Mouse (Mus musculus): ENCODE results near the gene Kmt2d.
"Not testable (repeated sequence)": the region's sequence is repeated elsewhere in the genome, so short reads cannot be mapped to it uniquely, and the experiment has no call there.

Gene Kmt2d

GRCm38 (mm10) chr15:98833281-98833680 lies 37.7 kb downstream of the Kmt2d start:
- peak in 1 of 2 experiments; percentile 46 for DNase-seq (ENCODE audit: inconsistent age in 2 of 2, low spot score in 1 of 2)

GRCm38 (mm10) chr15:98832161-98833058 lies 38.6 kb downstream of the Kmt2d start:
- peak in 1 of 2 experiments; percentile 58 for DNase-seq (ENCODE audit: inconsistent age in 2 of 2, low spot score in 1 of 2)

- no peak for DNase-seq (ENCODE audit: inconsistent age in 2 of 2, low spot score in 1 of 2)
Observed at GRCm38 (mm10) chr15:98831684-98832035, 39.3 kb downstream of the Kmt2d start.

DNA sequence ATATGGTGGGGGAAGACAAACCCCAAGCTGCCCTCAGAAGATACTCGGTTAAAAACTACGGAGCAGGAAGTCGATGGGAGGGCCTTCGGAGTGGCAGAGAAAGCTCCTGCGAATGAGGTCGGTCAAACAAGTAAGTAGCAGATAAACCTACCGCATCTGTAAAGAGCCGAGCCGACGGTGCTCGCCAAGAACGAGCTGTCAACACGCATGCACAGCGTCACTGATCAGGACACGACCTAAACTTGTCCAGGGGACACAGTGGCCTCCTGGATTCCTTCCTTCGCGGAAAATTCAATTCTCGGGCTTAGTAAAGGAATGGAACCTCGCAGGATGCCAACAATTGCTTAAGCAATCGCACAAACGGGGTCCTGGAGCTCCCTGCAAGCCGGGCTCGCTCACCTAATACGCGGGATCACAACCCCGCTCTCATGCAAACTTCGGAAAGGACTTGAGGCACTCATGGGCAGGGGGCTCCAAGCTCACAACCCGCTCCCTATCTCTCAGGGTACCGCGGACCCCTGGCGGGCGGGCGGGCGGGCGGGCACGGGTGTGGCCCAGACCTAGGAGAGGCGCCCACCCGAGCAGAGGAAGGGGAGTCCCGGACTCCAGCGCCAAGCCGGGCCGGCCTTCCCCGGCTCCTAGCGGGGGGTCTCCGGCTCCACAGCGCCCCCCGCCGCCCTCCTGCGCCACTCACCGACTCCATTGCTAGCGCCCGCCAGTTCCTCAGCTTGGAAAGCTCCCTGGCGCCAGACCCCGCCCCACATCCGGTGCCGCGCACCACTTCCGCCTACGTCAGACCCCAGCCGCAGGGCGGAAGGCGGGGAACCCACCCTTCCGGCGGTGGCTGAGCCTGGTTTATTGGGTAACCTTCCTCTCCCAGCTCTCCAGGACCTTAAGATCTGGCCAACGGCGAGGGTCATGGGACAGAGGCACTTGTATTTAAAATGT lies 40.0 kb downstream of the Kmt2d start, which contains the start of gene Prkag1:
Gene Prkag1 (minus strand): TSS at position 786 of the 948 bp plus-strand sequence.
- DNase-seq (ENCODE audit: inconsistent age in 2 of 2, low spot score in 1 of 2) = peak; percentile 98 to 99

DNA sequence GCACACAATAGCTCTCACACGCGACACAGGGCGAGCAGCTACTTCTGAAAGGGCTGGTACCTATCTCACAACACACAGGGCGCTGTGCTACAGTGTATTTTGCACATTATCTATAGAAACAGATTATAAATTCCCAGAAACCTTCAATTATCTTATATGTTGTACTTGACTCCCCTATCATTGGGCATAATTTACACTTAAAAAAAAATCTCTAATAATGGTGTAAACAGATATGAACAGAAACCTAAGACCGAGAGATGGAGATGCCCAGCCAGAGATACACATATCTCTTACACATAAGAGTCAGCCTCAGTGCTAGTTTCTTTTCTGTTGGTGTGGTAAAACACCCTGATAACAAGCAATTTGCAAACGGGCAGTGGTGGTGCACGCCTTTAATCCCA lies 43.4 kb downstream of the Kmt2d start:
- no peak for DNase-seq (ENCODE audit: inconsistent age in 2 of 2, low spot score in 1 of 2)

- no peak for DNase-seq (ENCODE audit: inconsistent age in 2 of 2, low spot score in 1 of 2)
Observed at GRCm38 (mm10) chr15:98823434-98823833, 47.6 kb downstream of the Kmt2d start.

DNA sequence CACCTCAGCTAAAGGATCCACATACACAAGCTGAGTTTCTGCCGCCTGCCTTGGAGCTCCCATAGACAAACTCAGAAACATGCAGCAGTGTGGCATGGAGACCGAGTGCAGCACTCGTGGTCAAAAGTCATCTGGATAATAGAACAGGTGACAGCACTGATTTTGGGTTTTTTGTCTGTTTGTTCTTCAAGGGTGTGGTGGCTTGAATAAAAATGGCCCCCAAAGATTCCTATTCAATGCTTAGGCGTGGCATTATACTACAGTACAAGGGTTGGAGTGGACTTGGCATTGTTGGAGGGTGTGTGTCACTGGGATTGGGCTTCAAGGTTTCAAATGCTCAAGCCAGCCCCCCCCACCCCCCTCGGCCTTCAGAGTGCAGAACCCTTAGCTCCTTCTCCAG lies 48.9 kb downstream of the Kmt2d start:
- DNase-seq (ENCODE audit: inconsistent age in 2 of 2, low spot score in 1 of 2) = no peak

GRCm38 (mm10) chr15:98821403-98821802 lies 49.6 kb downstream of the Kmt2d start:
- peak in 1 of 2 experiments; percentile 61 for DNase-seq (ENCODE audit: inconsistent age in 2 of 2, low spot score in 1 of 2)

DNA sequence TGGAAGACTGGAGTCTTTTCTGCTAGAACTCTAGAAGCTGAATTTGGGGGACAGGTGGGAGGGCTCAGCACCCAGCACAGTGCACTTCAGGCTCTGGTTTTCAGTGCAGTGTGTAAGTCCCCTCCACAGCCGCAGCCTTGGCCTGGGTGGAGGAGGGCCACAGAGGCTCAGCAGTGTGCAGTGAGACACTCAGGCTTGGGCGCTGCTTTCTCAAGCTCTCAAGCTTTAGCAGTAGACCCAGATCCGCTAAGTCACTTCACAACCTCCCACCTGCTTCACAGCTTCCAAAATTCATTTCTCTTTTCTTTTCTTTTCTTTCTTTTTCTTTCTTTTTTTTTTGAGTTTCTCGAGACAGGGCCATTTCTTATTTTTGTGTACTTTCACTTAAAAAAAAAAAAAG lies 50.1 kb downstream of the Kmt2d start:
- no peak for DNase-seq (ENCODE audit: inconsistent age in 2 of 2, low spot score in 1 of 2)

GRCm38 (mm10) chr15:98818171-98818570 lies 52.8 kb downstream of the Kmt2d start:
- DNase-seq (ENCODE audit: inconsistent age in 2 of 2, low spot score in 1 of 2) = no peak

GRCm38 (mm10) chr15:98812741-98813424 lies 58.1 kb downstream of the Kmt2d start:
- no peak for DNase-seq (ENCODE audit: inconsistent age in 2 of 2, low spot score in 1 of 2)

- DNase-seq (ENCODE audit: inconsistent age in 2 of 2, low spot score in 1 of 2) = not testable (repeated sequence)
Observed at GRCm38 (mm10) chr15:98810212-98810611, 60.8 kb downstream of the Kmt2d start.

DNA sequence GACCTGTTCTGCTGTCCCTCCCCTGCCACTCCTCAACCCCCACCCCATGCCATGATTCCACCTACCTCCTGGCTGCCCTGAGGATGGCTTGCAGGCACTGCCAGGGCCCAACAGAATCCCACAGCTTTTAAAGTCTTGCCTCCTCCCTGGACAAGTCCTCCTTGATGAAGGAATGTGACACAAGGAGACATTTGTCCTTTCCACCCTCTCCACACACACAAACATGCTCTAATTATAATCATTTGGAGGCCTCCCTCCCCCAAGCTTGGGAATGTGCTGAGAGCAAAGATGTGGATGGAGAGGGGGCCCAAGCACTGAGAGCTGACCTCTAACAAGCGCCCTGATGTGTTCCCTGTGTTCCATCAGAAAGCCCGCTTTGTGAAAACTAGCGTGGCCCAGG lies 61.6 kb downstream of the Kmt2d start, which contains the start of gene Ddn:
Gene Ddn (minus strand): TSS at position 101 of the 400 bp plus-strand sequence.
- DNase-seq (ENCODE audit: inconsistent age in 2 of 2, low spot score in 1 of 2) = no peak

GRCm38 (mm10) chr15:98808651-98809134 lies 62.3 kb downstream of the Kmt2d start:
- DNase-seq (ENCODE audit: inconsistent age in 2 of 2, low spot score in 1 of 2) = no peak

GRCm38 (mm10) chr15:98807895-98808650 lies 62.9 kb downstream of the Kmt2d start:
- peak; percentile 61 to 79 for DNase-seq (ENCODE audit: inconsistent age in 2 of 2, low spot score in 1 of 2)

DNA sequence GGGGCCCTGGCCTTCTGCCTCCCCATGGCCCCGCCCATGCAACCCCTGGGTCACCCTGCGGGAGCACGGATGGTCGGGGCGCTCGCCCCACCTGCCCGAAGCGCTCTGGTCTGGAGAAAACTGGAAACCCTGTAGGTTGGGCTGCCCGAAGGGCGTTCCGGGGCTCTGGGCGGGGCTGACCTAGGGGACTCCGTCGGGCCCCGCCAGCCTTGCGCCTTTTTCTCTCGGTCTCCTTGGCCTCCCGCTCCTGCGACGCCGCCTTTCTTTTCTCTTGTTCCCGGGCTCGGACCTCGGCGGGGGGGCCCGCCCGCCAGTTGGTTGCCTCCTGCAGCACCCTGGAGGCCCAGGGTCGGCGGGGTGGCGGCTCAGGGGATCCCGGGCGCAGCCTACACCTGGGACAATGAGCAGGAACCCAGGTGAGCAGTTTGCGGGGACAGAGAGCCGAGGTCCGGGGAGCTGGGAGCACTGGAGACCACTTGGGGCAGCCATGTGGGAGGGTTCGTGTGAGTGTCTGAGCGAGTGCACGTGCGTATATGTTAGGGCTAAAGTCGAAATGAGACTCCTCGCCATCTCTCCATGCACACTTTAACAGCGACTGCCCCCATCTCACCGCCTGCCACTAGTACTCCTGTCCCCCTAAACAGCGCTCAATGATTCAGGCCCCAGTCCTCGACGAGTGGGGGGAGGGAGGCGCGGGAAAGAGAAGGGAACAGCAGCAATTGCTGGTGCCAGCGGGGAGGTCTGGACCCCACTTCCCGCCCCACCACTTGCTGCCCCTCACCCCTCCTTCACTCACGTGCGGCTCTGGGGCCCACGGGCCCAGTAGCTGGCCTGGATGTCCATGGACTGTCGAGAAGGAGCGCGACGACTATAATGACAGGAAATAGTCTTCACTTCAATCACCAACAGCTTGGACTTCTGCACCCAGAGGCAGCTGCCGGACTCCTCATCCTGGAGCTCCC lies 63.9 kb downstream of the Kmt2d start:
- peak; percentile 19 to 65 for DNase-seq (ENCODE audit: inconsistent age in 2 of 2, low spot score in 1 of 2)

DNA sequence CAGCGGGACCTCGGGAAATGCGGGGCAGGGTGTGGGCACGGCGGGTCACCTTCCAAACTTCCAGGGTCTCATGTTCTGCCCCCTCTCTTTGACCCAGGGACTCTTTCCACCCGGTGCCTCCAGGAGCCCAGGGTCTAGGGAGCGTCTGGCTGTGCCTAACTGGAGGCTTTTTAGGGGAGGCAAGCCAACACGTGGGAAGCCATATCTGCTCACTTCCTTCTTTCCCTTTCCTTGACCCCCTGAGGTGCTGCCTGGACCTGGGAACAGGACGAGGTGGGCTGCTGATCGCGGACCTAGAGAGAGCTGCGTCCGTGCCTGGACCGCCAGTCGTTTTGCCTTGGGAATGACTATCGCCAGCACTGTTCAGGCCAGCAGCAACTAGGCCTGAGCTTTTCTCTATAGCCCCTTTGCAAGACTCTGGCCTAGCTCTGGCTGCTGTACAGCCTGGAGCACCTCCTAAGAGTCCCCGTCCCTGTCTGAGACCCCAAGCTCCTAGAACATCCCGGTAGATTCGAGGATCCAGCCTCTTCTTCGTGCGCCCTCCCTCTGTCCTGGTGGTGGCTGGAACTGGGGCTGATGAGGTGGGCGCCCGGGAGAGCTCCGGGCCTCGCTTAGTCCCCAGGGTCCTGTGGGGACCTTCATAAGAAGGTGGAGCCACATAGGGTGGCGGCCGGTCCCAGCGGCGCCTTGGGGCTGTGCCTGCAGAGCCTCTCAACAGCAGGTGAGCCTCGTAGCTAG lies 64.8 kb downstream of the Kmt2d start:
- no peak for DNase-seq (ENCODE audit: inconsistent age in 2 of 2, low spot score in 1 of 2)

All from adrenal gland, adult (tissue).